Mouse (Mus musculus): Measurements from ENCODE around the gene Lyplal1.

DNA sequence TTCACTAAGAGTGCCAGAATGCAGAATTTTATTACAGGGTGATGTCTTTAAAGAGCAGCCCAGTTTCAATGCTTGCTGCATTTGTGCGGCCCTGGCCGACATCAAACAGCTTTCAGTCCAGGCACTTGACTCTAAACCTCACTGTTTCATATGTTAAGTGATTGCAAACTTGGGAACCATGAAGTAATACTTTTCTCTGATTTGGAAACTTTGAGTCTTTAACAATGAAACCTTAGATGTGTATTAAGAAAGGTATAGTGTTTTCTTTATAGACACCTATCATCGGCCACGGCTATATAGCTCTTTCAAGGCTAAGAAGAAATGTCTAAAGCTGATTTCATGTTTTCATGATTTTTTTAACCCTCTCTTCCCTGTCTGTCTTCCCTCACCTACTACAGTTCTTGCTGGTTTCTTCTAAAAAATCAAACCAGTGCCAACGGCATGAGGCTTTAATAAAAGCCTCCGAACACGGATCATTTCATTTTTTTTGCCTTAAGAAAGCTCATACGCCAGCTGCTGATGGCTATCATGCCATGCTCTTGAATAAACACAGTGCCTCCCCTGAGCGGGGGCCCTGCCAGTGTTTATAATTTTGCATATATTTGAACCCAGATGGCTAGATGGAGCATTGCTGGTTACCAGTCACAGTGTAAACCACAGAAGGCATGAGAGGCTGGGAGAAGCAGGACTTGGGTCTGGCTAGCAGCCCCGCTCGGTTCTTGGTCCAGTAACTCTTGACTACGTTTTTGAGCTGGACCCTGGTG lies 63.6 kb downstream of the Lyplal1 start:
- TF ChIP-seq POLR2A (IDR thresholded peaks at IDR 0.05; ENCODE audit: control insufficient read depth, low read depth, low read length) (no peak), CTCF (IDR thresholded peaks at IDR 0.05; ENCODE audit: control insufficient read depth, insufficient read depth, insufficient replicate concordance, low read depth, low read length) (no peak)
